Mouse (Mus musculus): Measurements from ENCODE around the gene Fthl17c. TPM values are rescaled to one million over a fixed set of nuclear protein-coding genes. Genes with fewer than 3 reads are reported as not detected.

Fthl17c gene
- not detected in 2 replicates for polyA plus RNA-seq (2015; fragmentation: Nextera tagmentation; extraction: Ambion mirVana)

DNA sequence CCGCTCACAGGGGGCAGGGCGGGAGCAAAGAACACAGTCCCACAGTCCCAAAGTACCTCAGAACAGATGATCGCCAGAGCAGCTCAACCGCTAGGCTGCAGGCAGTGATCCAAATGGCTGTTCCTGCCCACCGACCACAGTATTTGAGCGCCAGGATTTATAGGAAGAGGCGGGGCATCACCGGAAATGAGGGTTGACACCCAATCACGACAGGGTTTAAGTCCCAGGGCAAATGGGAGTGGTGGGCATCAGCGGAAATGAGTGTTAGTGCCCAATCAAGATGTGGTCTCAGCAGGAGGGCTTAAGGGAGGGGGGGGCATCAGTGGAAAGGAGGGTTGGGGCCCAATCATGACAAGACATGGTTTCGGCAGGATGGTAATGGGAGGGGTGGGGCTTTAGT is at the start of gene Fthl17c:
Gene Fthl17c, minus strand, starts transcription at position 101 of the 400 bp plus-strand sequence.

DNA sequence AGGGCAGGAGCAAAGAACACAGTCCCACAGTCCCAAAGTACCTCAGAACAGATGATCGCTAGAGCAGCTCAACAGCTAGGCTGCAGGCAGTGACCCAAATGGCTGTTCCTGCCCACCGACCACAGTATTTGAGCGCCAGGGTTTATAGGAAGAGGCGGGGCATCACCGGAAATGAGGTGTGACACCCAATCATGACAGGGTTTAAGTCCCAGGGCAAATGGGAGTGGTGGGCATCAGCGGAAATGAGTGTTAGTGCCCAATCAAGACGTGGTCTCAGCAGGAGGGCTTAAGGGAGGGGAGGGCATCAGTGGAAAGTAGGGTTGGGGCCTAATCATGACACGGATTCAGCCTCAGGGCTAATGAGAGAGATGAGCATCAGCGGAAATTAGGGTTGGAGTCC is 10.3 kb upstream of the Fthl17c start, which contains the start of gene Fthl17d:
Gene Fthl17d, minus strand, starts transcription at position 101 of the 400 bp plus-strand sequence.

DNA sequence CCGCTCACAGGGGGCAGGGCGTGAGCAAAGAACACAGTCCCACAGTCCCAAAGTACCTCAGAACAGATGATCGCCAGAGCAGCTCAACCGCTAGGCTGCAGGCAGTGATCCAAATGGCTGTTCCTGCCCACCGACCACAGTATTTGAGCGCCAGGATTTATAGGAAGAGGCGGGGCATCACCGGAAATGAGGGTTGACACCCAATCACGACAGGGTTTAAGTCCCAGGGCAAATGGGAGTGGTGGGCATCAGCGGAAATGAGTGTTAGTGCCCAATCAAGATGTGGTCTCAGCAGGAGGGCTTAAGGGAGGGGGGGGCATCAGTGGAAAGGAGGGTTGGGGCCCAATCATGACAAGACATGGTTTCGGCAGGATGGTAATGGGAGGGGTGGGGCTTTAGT is 13.5 kb downstream of the Fthl17c start, which contains the start of gene Fthl17b:
Gene Fthl17b, minus strand, starts transcription at position 101 of the 400 bp plus-strand sequence.

Other genes with a start within 250 kb of the Fthl17c start
- not detected in 2 replicates for gene Ssx9, start 228.1 kb downstream of the Fthl17c start, polyA plus RNA-seq (2015; fragmentation: Nextera tagmentation; extraction: Ambion mirVana)
- not detected in 2 replicates for gene Ssxb5, start 172.9 kb downstream of the Fthl17c start, polyA plus RNA-seq (2015; fragmentation: Nextera tagmentation; extraction: Ambion mirVana)
- not detected in 2 replicates for gene Gm6592, start 132.6 kb downstream of the Fthl17c start, polyA plus RNA-seq (2015; fragmentation: Nextera tagmentation; extraction: Ambion mirVana)
- not detected in 2 replicates for gene Gm5751, start 102.3 kb downstream of the Fthl17c start, polyA plus RNA-seq (2015; fragmentation: Nextera tagmentation; extraction: Ambion mirVana)
- 1.1 and 1.3 TPM in 2 replicates for gene B630019K06Rik, start 84.2 kb downstream of the Fthl17c start, polyA plus RNA-seq (2015; fragmentation: Nextera tagmentation; extraction: Ambion mirVana)
- not detected in 2 replicates for gene Fthl17b, start 13.6 kb downstream of the Fthl17c start, polyA plus RNA-seq (2015; fragmentation: Nextera tagmentation; extraction: Ambion mirVana)
- not detected in 2 replicates for gene Fthl17d, start 10.2 kb upstream of the Fthl17c start, polyA plus RNA-seq (2015; fragmentation: Nextera tagmentation; extraction: Ambion mirVana)
- not detected in 2 replicates for gene Fthl17e, start 56.9 kb upstream of the Fthl17c start, polyA plus RNA-seq (2015; fragmentation: Nextera tagmentation; extraction: Ambion mirVana)
- not detected in 2 replicates for gene Fthl17f, start 86.5 kb upstream of the Fthl17c start, polyA plus RNA-seq (2015; fragmentation: Nextera tagmentation; extraction: Ambion mirVana)
- gene 4930402K13Rik, start 128.0 kb upstream of the Fthl17c start, polyA plus RNA-seq (2015; fragmentation: Nextera tagmentation; extraction: Ambion mirVana) = not detected in 2 replicates
- 5.8 and 6.9 TPM in 2 replicates for gene Lancl3, start 223.3 kb upstream of the Fthl17c start, polyA plus RNA-seq (2015; fragmentation: Nextera tagmentation; extraction: Ambion mirVana)